Mouse (Mus musculus) lung, embryonic 15.5 days (tissue): ENCODE data around the gene Hira. TPM values are rescaled to one million over a fixed set of nuclear protein-coding genes. Genes with fewer than 3 reads are reported as not detected.
"Not testable (repeated sequence)": the region's sequence is repeated elsewhere in the genome, so short reads cannot be mapped to it uniquely, and the experiment has no call there.

Experiments
- ATAC-seq: fragments of 200-750 bp; cut with Nextera tagmentation; 2 replicates; pipeline ENCODE4 v1.8.0; 2017; ENCODE audit warnings: moderate number of reproducible peaks, borderline replicate concordance; ENCODE audit not compliant: low FRiP score, low TSS enrichment; ENCODE audit errors: extremely low read depth
- H3K27ac ChIP-seq: fragments of 300-500 bp; sonication (generic); 2 replicates; pipeline ENCODE4 v1.5.1; 2015; ENCODE audit warnings: moderate library complexity, mild to moderate bottlenecking, inconsistent platforms
- H3K27me3 ChIP-seq: fragments of 300-500 bp; sonication (generic); 2 replicates; pipeline ENCODE4 v1.6.1; 2015; ENCODE audit warnings: inconsistent platforms
- H3K36me3 ChIP-seq: fragments of 300-500 bp; sonication (generic); 2 replicates; pipeline ENCODE4 v1.6.1; 2015; ENCODE audit warnings: inconsistent platforms
- H3K4me1 ChIP-seq: fragments of 300-500 bp; sonication (generic); 2 replicates; pipeline ENCODE4 v1.6.1; 2015; ENCODE audit warnings: inconsistent platforms
- H3K4me2 ChIP-seq: fragments of 300-500 bp; sonication (generic); 2 replicates; pipeline ENCODE4 v1.6.1; 2015; ENCODE audit warnings: inconsistent platforms, mild to moderate bottlenecking, moderate library complexity
- H3K4me3 ChIP-seq: fragments of 300-500 bp; sonication (generic); 2 replicates; pipeline ENCODE4 v1.5.1; 2015; ENCODE audit warnings: mild to moderate bottlenecking, inconsistent platforms
- H3K9ac ChIP-seq: fragments of 300-500 bp; sonication (generic); 2 replicates; pipeline ENCODE4 v1.6.1; 2015; ENCODE audit warnings: inconsistent platforms
- H3K9me3 ChIP-seq: fragments of 300-500 bp; sonication (generic); 2 replicates; pipeline ENCODE4 v1.6.1; 2016; ENCODE audit warnings: inconsistent platforms
- WGBS: fragments of 180-500 bp; shearing (Covaris S2); methylation state at CpG from one replicate; pipeline ENCODE4 v1.1.7; 2015; 5-methylcytosine and 5-hydroxymethylcytosine counted together
- polyA plus RNA-seq: library from polyadenylated mRNA; unstranded; fragments of >200 nt; fragmentation: Nextera tagmentation; extraction: Ambion mirVana; gene quantifications from 2 replicates; pipeline ENCODE4 v1.2.1, GENCODE M21; 2015

Gene Hira
- polyA plus RNA-seq, result 13.1 TPM in 2 replicates

DNA sequence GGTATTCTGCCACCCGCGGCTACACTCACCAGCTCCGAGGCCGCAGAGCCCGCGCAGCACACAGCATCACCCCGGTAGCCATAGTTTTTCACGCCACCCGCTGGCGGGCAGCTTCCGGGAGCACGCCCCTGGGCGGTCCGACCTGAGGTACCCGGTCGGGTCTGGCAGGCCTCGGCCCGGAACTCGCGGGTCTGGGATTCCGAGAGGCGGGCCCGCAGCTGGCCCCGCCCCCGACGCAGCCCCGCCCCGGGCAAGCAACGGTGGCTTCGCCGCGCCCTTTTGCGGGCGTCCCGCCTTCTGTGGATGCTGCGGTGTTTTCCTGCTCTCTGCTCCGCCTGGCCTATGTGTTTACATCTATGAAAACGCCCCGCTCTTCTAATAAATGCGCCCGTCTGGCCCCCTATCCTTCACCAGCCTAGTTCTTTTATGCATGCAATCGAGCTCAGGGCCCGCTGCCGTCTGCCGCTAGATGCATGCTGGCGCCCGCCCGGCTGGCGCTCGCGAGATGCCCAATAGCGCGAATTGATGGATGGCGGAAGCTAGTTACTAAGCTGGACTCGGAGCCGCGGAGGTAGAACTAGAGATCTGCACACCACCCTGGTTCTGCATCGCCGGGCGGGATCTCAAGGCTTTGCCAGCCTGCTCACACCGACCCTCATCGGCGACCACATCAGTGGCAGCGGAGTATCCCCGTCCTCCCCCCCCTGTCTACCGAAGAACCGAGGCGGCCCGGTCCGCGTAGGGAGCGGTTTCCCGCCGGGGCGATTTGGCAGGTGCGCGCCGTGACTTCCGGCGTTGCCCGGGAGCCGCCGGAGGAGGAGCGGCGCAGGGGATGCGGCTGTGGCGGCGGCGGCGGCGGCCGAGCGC, at the start of gene Hira, which contains the start of gene Mrpl40:
TSS of gene Hira (plus strand) at position 596 of the 867 bp plus-strand sequence.
TSS of gene Mrpl40 (minus strand) at position 421 of the 867 bp plus-strand sequence.
- Histone ChIP-seq H3K4me2 (peak within 1 kb of the TSS; percentile 92), H3K4me3 (peak within 1 kb of the TSS; percentile 100), H3K36me3 (peaks cover 26% of the 10 kb centered on the region), H3K27me3 (no peaks in the 10 kb centered on the region), H3K4me1 (peaks cover 12% of the 10 kb centered on the region; the same call in 1 of the 2 replicates), H3K9ac (peak within 1 kb of the TSS; percentile 93), H3K27ac (peak within 1 kb of the TSS; percentile 97), H3K9me3 (no peaks in the 10 kb centered on the region)
- whole genome bisulfite sequencing, result under 1% methylated on average over 74 of the region's 93 CpGs
- peak; percentile 96 for ATAC-seq

DNA sequence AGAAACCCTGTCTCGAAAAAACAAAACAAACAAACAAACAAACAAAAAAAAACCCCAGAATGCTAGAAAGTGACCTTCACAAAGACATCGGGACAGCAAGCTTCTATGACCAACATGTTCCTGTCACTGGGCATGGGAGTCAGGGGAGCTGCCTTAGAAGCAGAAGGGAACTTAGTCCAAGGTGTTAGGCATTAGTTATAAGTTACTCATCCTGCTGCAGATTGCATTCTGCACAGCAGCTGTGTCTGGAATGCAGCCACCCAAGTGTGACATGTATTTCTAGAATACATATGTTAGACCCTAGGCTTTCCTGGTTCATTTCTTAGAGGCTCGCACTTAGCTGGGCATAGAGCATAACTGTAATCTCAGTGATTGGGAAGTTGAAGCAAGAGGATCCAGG, 48.2 kb upstream of the Hira start:
- Histone ChIP-seq H3K27ac (no peak overlapping the region), H3K9ac (no peak overlapping the region), H3K4me2 (no peak overlapping the region), H3K36me3 (peaks cover 96% of the 10 kb centered on the region), H3K27me3 (no peaks in the 10 kb centered on the region), H3K4me1 (no peaks in the 10 kb centered on the region), H3K4me3 (no peak overlapping the region), H3K9me3 (no peaks in the 10 kb centered on the region)
- WGBS, result 89% methylated on average over 3 of the region's 3 CpGs
- ATAC-seq, result no peak

DNA sequence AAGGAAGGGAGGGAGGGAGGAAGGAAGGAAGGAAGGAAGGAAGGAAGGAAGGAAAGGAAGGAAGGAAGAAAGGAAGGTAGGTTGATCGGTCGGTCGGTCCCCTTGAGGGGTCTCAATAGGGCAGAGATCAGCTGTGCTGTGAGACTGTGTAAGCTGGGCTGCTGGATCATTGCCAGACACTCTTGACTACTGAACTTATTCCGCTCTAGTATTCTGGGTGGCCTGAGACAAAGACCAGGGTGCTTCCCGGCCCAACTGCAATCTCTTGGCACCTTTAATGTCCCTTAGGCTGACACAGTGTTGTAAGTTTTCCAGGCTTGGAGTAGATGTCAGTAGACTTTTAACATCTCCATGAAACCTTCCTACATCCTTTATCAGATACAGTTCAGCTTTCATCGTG, 47.7 kb upstream of the Hira start:
- no peak overlapping the region for H3K4me3 ChIP-seq
- no peak overlapping the region for H3K4me2 ChIP-seq
- no peaks in the 10 kb centered on the region for H3K4me1 ChIP-seq
- H3K9me3 ChIP-seq, result no peaks in the 10 kb centered on the region
- H3K36me3 ChIP-seq, result peaks cover 96% of the 10 kb centered on the region
- H3K9ac ChIP-seq, result no peak overlapping the region
- H3K27me3 ChIP-seq, result no peaks in the 10 kb centered on the region
- ATAC-seq, result no peak
- WGBS, result 85% methylated on average over 6 of the region's 6 CpGs
- H3K27ac ChIP-seq, result no peak overlapping the region

DNA sequence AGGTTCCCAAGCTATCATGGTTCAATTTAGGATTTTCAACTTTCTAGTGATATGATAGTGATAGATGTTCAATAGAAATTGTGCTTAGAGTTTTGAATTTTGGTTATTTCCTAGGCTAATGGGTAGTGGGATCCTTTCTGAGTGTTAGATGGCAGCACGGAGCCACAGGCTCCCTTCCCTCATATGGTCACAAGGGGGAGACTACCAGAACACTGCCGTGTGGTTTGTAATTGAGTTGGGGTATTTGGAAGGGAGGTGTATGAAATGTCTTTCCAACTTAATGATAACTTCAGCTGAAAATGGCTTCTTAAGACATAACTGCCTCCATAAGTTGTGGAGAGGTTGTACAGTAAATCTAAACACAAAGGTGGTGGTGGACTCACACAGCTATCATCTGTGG, 43.4 kb upstream of the Hira start:
- WGBS, result 65% methylated on average over 2 of the region's 2 CpGs
- Histone ChIP-seq H3K27me3 (no peaks in the 10 kb centered on the region), H3K9me3 (no peaks in the 10 kb centered on the region), H3K4me1 (no peaks in the 10 kb centered on the region), H3K36me3 (peaks cover 62% of the 10 kb centered on the region), H3K4me3 (no peak overlapping the region), H3K4me2 (no peak overlapping the region), H3K27ac (no peak overlapping the region), H3K9ac (no peak overlapping the region)
- no peak for ATAC-seq

DNA sequence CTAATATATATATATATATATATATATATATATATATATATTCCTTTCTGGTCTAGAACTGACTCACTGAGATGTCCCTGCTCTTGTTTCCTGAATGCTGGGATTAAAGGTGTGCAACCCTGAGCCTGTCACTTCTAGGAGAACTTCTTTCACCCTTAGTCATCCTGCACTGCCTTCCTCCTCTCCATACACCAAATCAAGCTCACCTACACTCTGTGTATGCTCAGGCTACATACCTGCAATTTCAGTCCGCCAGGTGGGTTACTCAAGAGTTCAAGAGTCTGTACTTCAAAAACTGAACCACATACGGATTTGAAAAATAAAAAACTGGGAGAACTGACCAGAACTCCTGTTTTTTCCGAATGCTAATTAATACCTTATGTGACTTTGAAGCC, 40.8 kb upstream of the Hira start:
- H3K4me2 ChIP-seq, result peak overlapping the region; percentile 61
- H3K36me3 ChIP-seq, result peaks cover 47% of the 10 kb centered on the region
- H3K9me3 ChIP-seq, result no peaks in the 10 kb centered on the region
- ATAC-seq, result 0 out of 2 replicates have a peak, but pooled peaks have one; percentile 44
- no peaks in the 10 kb centered on the region for H3K4me1 ChIP-seq
- WGBS, result 20% methylated on average over 3 of the region's 3 CpGs
- H3K27me3 ChIP-seq, result no peaks in the 10 kb centered on the region
- peak overlapping the region; percentile 72 for H3K9ac ChIP-seq
- H3K4me3 ChIP-seq, result peak overlapping the region; percentile 90
- H3K27ac ChIP-seq, result peak overlapping the region; percentile 71; the same call in 1 of the 2 replicates

DNA sequence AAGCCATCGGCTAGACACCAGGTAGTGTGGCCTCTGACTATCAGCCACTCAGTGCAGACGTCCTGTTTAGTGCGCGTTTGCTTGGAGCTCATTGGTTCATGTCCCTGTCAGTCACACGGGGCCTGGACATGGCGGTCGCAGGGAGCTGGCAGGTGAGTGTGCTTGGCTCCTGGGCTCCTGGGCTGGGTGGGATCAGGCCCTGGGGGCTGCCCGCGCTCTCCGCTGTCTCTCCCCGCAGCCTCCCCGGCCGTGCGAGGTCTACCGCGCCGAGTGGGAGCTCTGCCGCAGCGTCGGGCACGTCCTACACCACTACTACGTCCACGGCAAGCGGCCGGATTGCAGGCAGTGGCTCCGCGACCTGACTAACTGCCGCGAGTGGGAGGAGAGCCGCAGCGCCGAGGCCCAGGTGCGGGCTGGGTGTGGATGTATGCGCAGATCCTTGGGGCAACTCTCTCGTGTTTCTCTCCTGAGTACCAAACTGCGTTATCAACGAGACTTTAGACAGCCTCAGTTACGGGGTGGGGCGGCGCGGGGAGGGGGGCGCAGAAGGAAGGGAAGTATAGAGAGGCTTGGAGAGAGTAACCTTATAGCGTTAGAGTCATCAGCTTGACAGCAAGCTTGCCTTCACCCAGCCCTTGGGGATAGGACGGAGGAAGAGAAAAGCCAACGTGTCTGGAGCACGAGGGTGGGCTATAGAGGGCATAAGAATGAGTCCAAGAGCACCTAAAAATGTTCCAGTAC, 40.2 kb upstream of the Hira start, which contains the start of the genes 2510002D24Rik and Gm28539:
TSS of gene 2510002D24Rik (plus strand) at position 111 of the 741 bp plus-strand sequence.
TSS of gene Gm28539 (plus strand) at position 117 of the 741 bp plus-strand sequence.
- H3K36me3 ChIP-seq, result peaks cover 41% of the 10 kb centered on the region
- peak within 1 kb of the TSS; percentile 90 for H3K4me3 ChIP-seq
- peak within 1 kb of the TSS; percentile 72 for H3K9ac ChIP-seq
- peak within 1 kb of the TSS; percentile 71 for H3K27ac ChIP-seq
- no peaks in the 10 kb centered on the region for H3K27me3 ChIP-seq
- 1% methylated on average over 46 of the region's 46 CpGs for WGBS
- H3K9me3 ChIP-seq, result no peaks in the 10 kb centered on the region
- H3K4me2 ChIP-seq, result peak within 1 kb of the TSS; percentile 61
- no peaks in the 10 kb centered on the region for H3K4me1 ChIP-seq
- peak; percentile 93 for ATAC-seq

DNA sequence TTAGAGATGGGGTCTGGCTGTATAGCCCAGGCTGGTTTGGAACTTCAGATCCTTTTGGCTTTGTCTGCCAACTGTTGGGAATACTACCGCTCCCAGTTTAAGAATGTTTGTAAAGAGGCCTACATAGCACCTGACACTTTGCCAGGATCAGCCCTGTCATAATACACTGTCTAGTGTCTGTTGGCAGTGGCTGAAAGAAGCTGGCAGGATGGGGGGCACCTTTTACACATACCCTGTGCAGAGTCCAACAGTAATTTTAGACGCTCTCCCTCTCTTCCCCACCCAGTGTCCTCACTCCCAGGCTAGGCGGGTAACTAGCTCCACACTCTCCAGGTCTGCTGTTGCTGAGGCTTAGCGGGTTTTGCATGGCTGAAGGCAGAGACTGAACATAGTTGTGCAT, 38.5 kb upstream of the Hira start:
- WGBS, result 92% methylated on average over 4 of the region's 4 CpGs
- no peak overlapping the region for H3K9ac ChIP-seq
- H3K4me2 ChIP-seq, result no peak overlapping the region
- no peaks in the 10 kb centered on the region for H3K9me3 ChIP-seq
- no peak for ATAC-seq
- H3K4me1 ChIP-seq, result no peaks in the 10 kb centered on the region
- no peak overlapping the region for H3K27ac ChIP-seq
- H3K27me3 ChIP-seq, result no peaks in the 10 kb centered on the region
- H3K4me3 ChIP-seq, result no peak overlapping the region
- peaks cover 24% of the 10 kb centered on the region for H3K36me3 ChIP-seq

DNA sequence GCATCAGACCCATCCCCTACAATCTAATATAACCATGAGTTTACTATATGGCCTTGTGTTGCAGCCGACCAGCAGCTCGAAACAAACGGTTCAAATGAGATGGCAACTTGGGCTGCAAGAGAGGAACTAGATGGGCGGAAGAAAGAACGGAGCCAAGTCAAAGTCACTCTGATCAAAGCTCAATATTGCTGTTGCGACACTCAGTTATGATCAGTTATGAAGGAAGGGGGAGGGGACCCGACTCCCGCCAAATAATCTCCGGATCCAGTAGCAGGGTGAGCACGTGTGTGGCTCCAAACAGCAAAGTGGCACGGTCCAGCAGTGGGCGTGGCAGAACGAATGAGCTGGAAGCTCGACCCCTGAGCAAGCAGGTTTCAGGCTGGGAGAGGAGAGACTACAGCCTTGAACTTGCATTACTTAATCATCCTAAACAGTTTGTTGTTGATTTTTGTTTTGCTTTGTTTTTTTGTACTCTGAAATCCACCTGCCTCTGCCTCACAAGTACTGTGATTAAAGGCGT, 30.5 kb upstream of the Hira start:
- no peak for ATAC-seq
- whole genome bisulfite sequencing, result 87% methylated on average over 15 of the region's 15 CpGs
- H3K4me3 ChIP-seq, result no peak overlapping the region
- H3K9me3 ChIP-seq, result no peaks in the 10 kb centered on the region
- H3K27me3 ChIP-seq, result no peaks in the 10 kb centered on the region
- H3K36me3 ChIP-seq, result no peaks in the 10 kb centered on the region
- no peak overlapping the region for H3K27ac ChIP-seq
- H3K4me2 ChIP-seq, result no peak overlapping the region
- H3K9ac ChIP-seq, result no peak overlapping the region
- H3K4me1 ChIP-seq, result no peaks in the 10 kb centered on the region

DNA sequence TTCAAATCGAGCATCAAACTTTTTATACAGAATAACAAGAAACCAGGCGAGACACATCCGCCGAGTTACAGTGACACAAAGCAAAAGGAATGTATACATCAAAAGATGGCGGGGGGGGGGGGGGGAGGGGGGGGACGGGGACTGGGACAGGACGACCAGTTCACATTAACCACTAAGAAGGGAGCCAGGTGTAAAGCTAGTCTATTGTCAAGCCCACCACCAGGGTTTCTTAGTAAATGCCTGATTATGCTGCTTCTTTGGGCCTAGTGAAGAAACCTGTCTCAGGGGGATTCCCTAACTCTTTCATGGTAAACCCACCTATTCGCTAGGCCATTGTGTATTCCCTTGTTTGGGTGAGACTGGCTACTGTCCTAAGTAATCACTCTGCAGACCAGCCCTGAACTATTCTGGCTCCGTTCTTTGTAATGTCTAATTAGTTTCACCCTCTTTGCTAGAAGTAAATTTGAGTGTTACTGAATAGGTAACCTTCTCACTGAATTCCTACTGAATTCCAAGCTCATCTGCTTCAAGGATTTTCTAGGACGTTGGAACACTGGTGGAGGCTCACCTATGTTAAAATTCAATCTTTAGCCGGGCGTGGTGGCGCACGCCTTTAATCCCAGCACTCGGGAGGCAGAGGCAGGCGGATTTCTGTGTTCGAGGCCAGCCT, 27.2 kb upstream of the Hira start:
- not testable (repeated sequence) for H3K4me1 ChIP-seq, H3K9me3 ChIP-seq, H3K4me3 ChIP-seq, H3K36me3 ChIP-seq, H3K27ac ChIP-seq, H3K4me2 ChIP-seq, H3K9ac ChIP-seq, H3K27me3 ChIP-seq, ATAC-seq
- whole genome bisulfite sequencing, result 78% methylated on average over 17 of the region's 17 CpGs

DNA sequence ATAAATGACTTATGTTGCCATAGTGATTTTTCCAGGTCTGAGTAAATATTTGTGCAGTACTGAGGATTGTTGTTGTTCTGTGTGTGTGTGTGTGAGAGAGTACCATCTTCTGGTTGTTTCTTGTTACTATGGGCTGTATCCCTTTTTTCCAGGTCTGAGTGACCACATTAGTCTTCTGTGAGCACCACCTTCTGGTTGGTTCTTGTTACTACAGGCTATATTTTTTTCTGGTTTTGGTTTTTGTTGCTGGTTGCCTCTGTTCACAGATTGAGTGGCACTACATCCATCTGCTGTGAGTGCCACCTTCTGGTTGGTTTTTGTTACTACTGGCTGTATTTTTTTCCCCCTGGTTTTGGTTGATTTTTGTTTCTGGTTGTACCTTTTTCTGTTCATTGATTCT, 18.3 kb upstream of the Hira start:
- Histone ChIP-seq H3K4me2 (no peak overlapping the region), H3K27ac (no peak overlapping the region), H3K9ac (no peak overlapping the region), H3K9me3 (no peaks in the 10 kb centered on the region), H3K27me3 (no peaks in the 10 kb centered on the region), H3K4me3 (no peak overlapping the region), H3K4me1 (no peaks in the 10 kb centered on the region), H3K36me3 (no peaks in the 10 kb centered on the region)
- no peak; the same call in 1 of the 2 replicates for ATAC-seq

DNA sequence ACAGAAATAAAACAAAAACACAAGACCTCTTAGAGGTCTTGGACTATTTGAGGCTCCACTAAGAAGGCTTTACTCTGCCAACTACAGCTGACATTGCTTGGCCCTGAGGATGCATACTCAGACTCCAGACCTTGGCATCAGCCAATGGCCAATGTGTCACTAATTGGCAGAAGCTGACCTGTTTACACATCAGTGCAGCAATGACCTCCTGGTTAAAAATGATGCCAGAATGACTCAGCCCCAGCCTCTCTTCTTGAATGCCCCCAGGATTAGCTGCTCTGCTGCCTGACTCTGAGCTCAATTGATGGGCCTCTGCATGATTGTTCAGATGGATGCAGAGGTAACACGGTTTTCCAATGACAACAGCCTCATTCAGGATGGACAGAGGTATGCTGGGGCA, 16.7 kb upstream of the Hira start:
- ATAC-seq, result no peak
- Histone ChIP-seq H3K9me3 (no peaks in the 10 kb centered on the region), H3K27me3 (no peaks in the 10 kb centered on the region), H3K4me2 (no peak overlapping the region), H3K9ac (no peak overlapping the region), H3K4me1 (no peaks in the 10 kb centered on the region), H3K27ac (no peak overlapping the region), H3K36me3 (no peaks in the 10 kb centered on the region), H3K4me3 (no peak overlapping the region)
- WGBS, result 78% methylated on average over 1 of the region's 1 CpGs
